Mouse (Mus musculus) limb, embryonic 10.5 days (tissue): ENCODE measurements around the gene Tulp1. TPM values are rescaled to one million over a fixed set of nuclear protein-coding genes. Genes with fewer than 3 reads are reported as not detected.
"Not testable (repeated sequence)": the region's sequence is repeated elsewhere in the genome, so short reads cannot be mapped to it uniquely, and the experiment has no call there.

Source experiments
- DNase-seq: peaks from one replicate; pipeline ENCODE4 v3.0.0-alpha.2; 2017; ENCODE audit warnings: low spot score
- H3K27ac ChIP-seq: fragments of 300-500 bp; sonication (generic); 2 replicates; pipeline ENCODE4 v1.5.1; 2016; ENCODE audit warnings: mild to moderate bottlenecking
- H3K27me3 ChIP-seq: fragments of 300-500 bp; sonication (generic); 2 replicates; pipeline ENCODE4 v1.6.1; 2016; ENCODE audit warnings: low read depth, mild to moderate bottlenecking; ENCODE audit not compliant: poor library complexity, severe bottlenecking
- H3K36me3 ChIP-seq: fragments of 300-500 bp; sonication (generic); 2 replicates; pipeline ENCODE4 v1.6.1; 2016; ENCODE audit warnings: mild to moderate bottlenecking, moderate library complexity
- H3K4me1 ChIP-seq: fragments of 300-500 bp; sonication (generic); 2 replicates; pipeline ENCODE4 v1.6.1; 2016
- H3K4me3 ChIP-seq: fragments of 300-500 bp; sonication (generic); 2 replicates; pipeline ENCODE4 v1.5.1; 2016; ENCODE audit warnings: mild to moderate bottlenecking, moderate library complexity
- H3K9me3 ChIP-seq: fragments of 300-500 bp; sonication (generic); replicated peaks from 2 replicates; pipeline ENCODE4 v1.6.1; 2016; ENCODE audit warnings: mild to moderate bottlenecking
- WGBS: fragments of 180-500 bp; shearing (Covaris S2); methylation state at CpG from one replicate; pipeline ENCODE4 v1.1.7; 2016; 5-methylcytosine and 5-hydroxymethylcytosine counted together
- polyA plus RNA-seq: library from polyadenylated mRNA; unstranded; fragments of >200 nt; fragmentation: Nextera tagmentation; extraction: Ambion mirVana; gene quantifications from 2 replicates; pipeline ENCODE4 v1.2.1, GENCODE M21; 2016

Gene Tulp1
- polyA plus RNA-seq: 3.4 and 4.1 TPM in 2 replicates

- H3K4me1 ChIP-seq: peaks cover 43% of the 10 kb centered on the region
- peak within 1 kb of the TSS; percentile 50 for H3K27ac ChIP-seq
- 17% methylated on average over 8 of the region's 8 CpGs for WGBS
- no peaks in the 10 kb centered on the region for H3K9me3 ChIP-seq
- peak within 1 kb of the TSS; percentile 51 for H3K4me3 ChIP-seq
- no peak for DNase-seq
- H3K36me3 ChIP-seq: no peaks in the 10 kb centered on the region
- peaks cover 63% of the 10 kb centered on the region for H3K27me3 ChIP-seq
These were observed at the start of gene Tulp1 for GRCm38 (mm10) chr17:28365122-28365521. Gene Tulp1 (minus strand): TSS chr17:28365222.

- Histone ChIP-seq H3K27me3 (no peaks in the 10 kb centered on the region), H3K36me3 (peaks cover 67% of the 10 kb centered on the region), H3K27ac (no peak overlapping the region), H3K4me3 (no peak overlapping the region), H3K4me1 (peaks cover 6% of the 10 kb centered on the region), H3K9me3 (no peaks in the 10 kb centered on the region)
- WGBS: 90% methylated on average over 10 of the region's 10 CpGs
- DNase-seq: no peak
These were observed 46.4 kb upstream of the Tulp1 start for GRCm38 (mm10) chr17:28411381-28411960.

- 90% methylated on average over 4 of the region's 4 CpGs for WGBS
- Histone ChIP-seq H3K27ac (no peak overlapping the region), H3K36me3 (peaks cover 72% of the 10 kb centered on the region), H3K27me3 (no peaks in the 10 kb centered on the region), H3K4me3 (no peak overlapping the region), H3K4me1 (peaks cover 6% of the 10 kb centered on the region), H3K9me3 (no peaks in the 10 kb centered on the region)
- no peak for DNase-seq
These were observed 45.7 kb upstream of the Tulp1 start for GRCm38 (mm10) chr17:28410731-28411130.

GRCm38 (mm10) chr17:28408251-28408918 lies 43.4 kb upstream of the Tulp1 start:
- Histone ChIP-seq H3K36me3 (peaks cover 68% of the 10 kb centered on the region), H3K4me3 (no peak overlapping the region), H3K4me1 (peaks cover 6% of the 10 kb centered on the region), H3K27ac (no peak overlapping the region), H3K27me3 (no peaks in the 10 kb centered on the region), H3K9me3 (no peaks in the 10 kb centered on the region)
- 83% methylated on average over 5 of the region's 5 CpGs for whole genome bisulfite sequencing
- DNase-seq: no peak

- Histone ChIP-seq H3K4me1 (peaks cover 6% of the 10 kb centered on the region), H3K36me3 (peaks cover 66% of the 10 kb centered on the region), H3K9me3 (no peaks in the 10 kb centered on the region), H3K4me3 (no peak overlapping the region), H3K27ac (no peak overlapping the region), H3K27me3 (no peaks in the 10 kb centered on the region)
- peak; percentile 74 for DNase-seq
- WGBS: 51% methylated on average over 15 of the region's 15 CpGs
These were observed 42.6 kb upstream of the Tulp1 start for GRCm38 (mm10) chr17:28407418-28408250.

- Histone ChIP-seq H3K9me3 (no peaks in the 10 kb centered on the region), H3K27me3 (no peaks in the 10 kb centered on the region), H3K4me3 (no peak overlapping the region), H3K36me3 (peaks cover 67% of the 10 kb centered on the region), H3K27ac (no peak overlapping the region), H3K4me1 (peaks cover 6% of the 10 kb centered on the region)
- no peak for DNase-seq
- 92% methylated on average over 7 of the region's 7 CpGs for WGBS
These were observed 41.4 kb upstream of the Tulp1 start for GRCm38 (mm10) chr17:28406471-28406870.

GRCm38 (mm10) chr17:28404745-28405144 lies 39.7 kb upstream of the Tulp1 start:
- H3K4me3 ChIP-seq, H3K27me3 ChIP-seq, H3K9me3 ChIP-seq, H3K27ac ChIP-seq, H3K4me1 ChIP-seq, DNase-seq: not testable (repeated sequence)
- WGBS: 96% methylated on average over 2 of the region's 2 CpGs
- H3K36me3 ChIP-seq: peaks cover 66% of the 10 kb centered on the region

GRCm38 (mm10) chr17:28404301-28404700 lies 39.3 kb upstream of the Tulp1 start:
- no peak overlapping the region for H3K4me3 ChIP-seq
- DNase-seq: no peak
- H3K27ac ChIP-seq: no peak overlapping the region
- peaks cover 6% of the 10 kb centered on the region for H3K4me1 ChIP-seq
- peaks cover 70% of the 10 kb centered on the region for H3K36me3 ChIP-seq
- H3K27me3 ChIP-seq: no peaks in the 10 kb centered on the region
- H3K9me3 ChIP-seq: no peaks in the 10 kb centered on the region
- WGBS: 98% methylated on average over 11 of the region's 11 CpGs

GRCm38 (mm10) chr17:28394994-28395393 lies 30.0 kb upstream of the Tulp1 start:
- no peak overlapping the region for H3K27ac ChIP-seq
- no peak for DNase-seq
- peaks cover 22% of the 10 kb centered on the region for H3K4me1 ChIP-seq
- H3K4me3 ChIP-seq: no peak overlapping the region
- peaks cover 30% of the 10 kb centered on the region for H3K36me3 ChIP-seq
- H3K9me3 ChIP-seq: no peaks in the 10 kb centered on the region
- WGBS: 81% methylated on average over 7 of the region's 7 CpGs
- 0 out of 2 replicates have a peak, but pooled peaks cover 4% of the 10 kb centered on the region for H3K27me3 ChIP-seq

- WGBS: 84% methylated on average over 15 of the region's 15 CpGs
- H3K27me3 ChIP-seq: peaks cover 8% of the 10 kb centered on the region; the same call in 1 of the 2 replicates
- H3K4me3 ChIP-seq: no peak overlapping the region
- peaks cover 22% of the 10 kb centered on the region for H3K4me1 ChIP-seq
- no peak overlapping the region for H3K27ac ChIP-seq
- no peaks in the 10 kb centered on the region for H3K9me3 ChIP-seq
- DNase-seq: no peak
- peaks cover 22% of the 10 kb centered on the region for H3K36me3 ChIP-seq
These were observed 29.2 kb upstream of the Tulp1 start for GRCm38 (mm10) chr17:28394051-28394765.

GRCm38 (mm10) chr17:28391568-28392432 lies 26.8 kb upstream of the Tulp1 start:
- Histone ChIP-seq H3K27me3 (peaks cover 32% of the 10 kb centered on the region), H3K4me1 (peaks cover 27% of the 10 kb centered on the region), H3K36me3 (no peaks in the 10 kb centered on the region), H3K27ac (peak overlapping the region; percentile 68), H3K9me3 (no peaks in the 10 kb centered on the region), H3K4me3 (peak overlapping the region; percentile 38)
- WGBS: 5% methylated on average over 24 of the region's 25 CpGs
- no peak for DNase-seq

- no peaks in the 10 kb centered on the region for H3K36me3 ChIP-seq
- WGBS: 87% methylated on average over 3 of the region's 3 CpGs
- H3K27ac ChIP-seq: no peak overlapping the region
- H3K9me3 ChIP-seq: no peaks in the 10 kb centered on the region
- peaks cover 24% of the 10 kb centered on the region for H3K4me1 ChIP-seq
- peaks cover 48% of the 10 kb centered on the region for H3K27me3 ChIP-seq
- DNase-seq: no peak
- no peak overlapping the region for H3K4me3 ChIP-seq
These were observed 23.5 kb upstream of the Tulp1 start for GRCm38 (mm10) chr17:28388534-28388933.
